ENCODE assay signal across 10 mouse cellular contexts in the genomic region with DNA sequence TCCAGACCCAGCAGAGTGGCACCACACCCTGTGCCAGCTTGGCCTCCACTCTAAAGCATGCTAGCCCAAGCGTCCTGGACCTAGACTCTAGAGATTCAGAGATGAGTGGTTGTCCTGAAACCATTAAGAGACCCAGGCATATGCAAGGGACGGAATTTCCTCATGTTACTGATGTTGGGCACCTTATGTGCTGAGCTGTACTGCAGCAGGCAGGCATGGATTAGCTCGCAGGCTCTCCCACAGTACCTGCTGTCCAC. TPM values are rescaled to one million over a fixed set of nuclear protein-coding genes. Genes with fewer than 3 reads are reported as not detected.
DNase-seq lines count a peak whose midpoint lies in the region; ATAC-seq and TF ChIP-seq lines count a peak whose summit lies in the region.
"Had no signal": no experiment of that assay in that cellular context is flagged by ENCODE, and none has a peak within 500 bp of the region (broad histone marks: within the 10 kb centered on the region; RNA-seq: fewer than 3 reads in every experiment).

No protein-coding gene starts in this region.

- 49% methylated on average over 3 of the region's 3 CpGs for whole genome bisulfite sequencing in heart, embryonic 13.5 days
- 74% methylated on average over 3 of the region's 3 CpGs for WGBS in hindbrain, embryonic 13.5 days
- 86% methylated on average over 3 of the region's 3 CpGs for WGBS in midbrain, embryonic 11.5 days

- TF ChIP-seq EP300 in MEL (IDR thresholded peaks at IDR 0.05; ENCODE audit: low read depth in 1 of 2, low read length in 2 of 2) = no peak

- no peak for TF ChIP-seq POLR2A in MEL (IDR thresholded peaks at IDR 0.05; ENCODE audit: control insufficient read depth in 1 of 2, insufficient read depth in 1 of 2, low read depth in 1 of 2, low read length in 2 of 2, poor library complexity in 1 of 2)

- DNase-seq in heart, postnatal 14 days = no peak
- DNase-seq in MEL (ENCODE audit: low read depth, low spot score) = no peak
- no peak for DNase-seq in midbrain, embryonic 11.5 days (ENCODE audit: low spot score, missing footprints)
- DNase-seq in layer of hippocampus, postnatal 25 days (ENCODE audit: extremely low spot score in 1 of 2, low spot score in 1 of 2) = no peak
- DNase-seq in adrenal gland, postnatal 25 days = no peak
- DNase-seq in right cerebral cortex, postnatal 25 days = no peak
- DNase-seq: embryo, embryonic 11 days had no signal

- ATAC-seq in heart, embryonic 13.5 days (ENCODE audit: extremely low read depth, insufficient number of reproducible peaks, low FRiP score, low TSS enrichment) = no peak
- ATAC-seq in hindbrain, embryonic 13.5 days (ENCODE audit: low FRiP score) = no peak
- no peak for ATAC-seq in midbrain, embryonic 11.5 days (ENCODE audit: low FRiP score)

- no peaks in the 10 kb centered on the region for H3K9me3 ChIP-seq in heart, embryonic 13.5 days
- H3K9me3 ChIP-seq in MEL (replicated peaks; ENCODE audit: insufficient read depth, low read length) = no peaks in the 10 kb centered on the region
- no peaks in the 10 kb centered on the region for H3K9me3 ChIP-seq in hindbrain, embryonic 13.5 days
- no peaks in the 10 kb centered on the region for H3K9me3 ChIP-seq in midbrain, embryonic 11.5 days (ENCODE audit: control insufficient read depth, low read length)
- H3K9me3 ChIP-seq: G1E had no signal

- peak overlapping the region; percentile 80 for H3K9ac ChIP-seq in heart, embryonic 13.5 days
- peak overlapping the region; percentile 29; the same call in 1 of the 2 replicates for H3K9ac ChIP-seq in MEL (ENCODE audit: control insufficient read depth, low read depth, low read length, poor library complexity, severe bottlenecking)
- H3K9ac ChIP-seq in hindbrain, embryonic 13.5 days = peak overlapping the region; percentile 98; the same call in 1 of the 2 replicates
- H3K9ac ChIP-seq in midbrain, embryonic 11.5 days (ENCODE audit: low read length) = 0 out of 2 replicates have a peak overlapping the region, but pooled peaks have one; percentile 88

- H3K79me2 ChIP-seq in MEL (ENCODE audit: control insufficient read depth, insufficient read depth, low read length, poor library complexity) = no peaks in the 10 kb centered on the region; the same call in 1 of the 2 replicates

- peaks cover 41% of the 10 kb centered on the region for H3K4me1 ChIP-seq in heart, embryonic 13.5 days
- H3K4me1 ChIP-seq in MEL (ENCODE audit: control insufficient read depth in 1 of 2, insufficient read depth in 2 of 2, low read length in 2 of 2) = peaks cover 7 to 24% of the 10 kb centered on the region in 2 experiments
- H3K4me1 ChIP-seq in hindbrain, embryonic 13.5 days (replicated peaks) = peaks cover 49% of the 10 kb centered on the region
- peaks cover 25% of the 10 kb centered on the region for H3K4me1 ChIP-seq in midbrain, embryonic 11.5 days (ENCODE audit: control insufficient read depth, insufficient read depth, low read length)

- no peak for TF ChIP-seq CTCF in MEL (IDR thresholded peaks at IDR 0.05 in 2 of 3, conservative IDR thresholded peaks at IDR 0.05 in 1 of 3; ENCODE audit: control insufficient read depth in 1 of 3, insufficient read depth in 1 of 3, low read depth in 2 of 3, low read length in 3 of 3, poor library complexity in 1 of 3, severe bottlenecking in 1 of 3)

- peak overlapping the region; percentile 81 for H3K4me3 ChIP-seq in heart, embryonic 13.5 days
- H3K4me3 ChIP-seq in MEL (ENCODE audit: control insufficient read depth in 1 of 2, insufficient read depth in 1 of 2, low read depth in 2 of 2, low read length in 2 of 2) = no peak overlapping the region
- peak overlapping the region; percentile 82; the same call in 1 of the 2 replicates for H3K4me3 ChIP-seq in hindbrain, embryonic 13.5 days
- H3K4me3 ChIP-seq in midbrain, embryonic 11.5 days (ENCODE audit: low read depth, low read length) = no peak overlapping the region

- TF ChIP-seq RAD21 in MEL (IDR thresholded peaks at IDR 0.05; ENCODE audit: low read depth, low read length) = no peak

- H3K27me3 ChIP-seq in heart, embryonic 13.5 days (replicated peaks) = no peaks in the 10 kb centered on the region
- H3K27me3 ChIP-seq in MEL (ENCODE audit: control insufficient read depth in 1 of 2, insufficient read depth in 2 of 2, low read length in 2 of 2) = no peaks in the 10 kb centered on the region
- H3K27me3 ChIP-seq in hindbrain, embryonic 13.5 days = no peaks in the 10 kb centered on the region
- H3K27me3 ChIP-seq in midbrain, embryonic 11.5 days (ENCODE audit: control insufficient read depth, insufficient read depth, low read length) = no peaks in the 10 kb centered on the region

- H3K36me3 ChIP-seq in heart, embryonic 13.5 days = peaks cover 34% of the 10 kb centered on the region
- H3K36me3 ChIP-seq in MEL (ENCODE audit: control insufficient read depth in 1 of 2, insufficient read depth in 2 of 2, low read length in 2 of 2) = peaks cover 0 to 17% of the 10 kb centered on the region in 2 experiments; a peak in 2 of 4 replicates
- H3K36me3 ChIP-seq in hindbrain, embryonic 13.5 days = peaks cover 23% of the 10 kb centered on the region
- H3K36me3 ChIP-seq in midbrain, embryonic 11.5 days (ENCODE audit: control insufficient read depth, insufficient read depth, low read length) = 0 out of 2 replicates have a peak, but pooled peaks cover 4% of the 10 kb centered on the region

- H3K27ac ChIP-seq in heart, embryonic 13.5 days (replicated peaks) = peak overlapping the region; percentile 89
- no peak overlapping the region for H3K27ac ChIP-seq in MEL (ENCODE audit: control insufficient read depth, low read depth, low read length)
- peak overlapping the region; percentile 95 for H3K27ac ChIP-seq in hindbrain, embryonic 13.5 days
- H3K27ac ChIP-seq in midbrain, embryonic 11.5 days (ENCODE audit: low read depth, low read length) = no peak overlapping the region

- peak overlapping the region; percentile 91 for H3K4me2 ChIP-seq in heart, embryonic 13.5 days
- peak overlapping the region; percentile 91 for H3K4me2 ChIP-seq in hindbrain, embryonic 13.5 days
- H3K4me2 ChIP-seq in midbrain, embryonic 11.5 days = peak overlapping the region; percentile 98; the same call in 1 of the 2 replicates

- intact Hi-C loops in heart, postnatal 14 days (cut with DNase I) = loop anchor here (2.0 kb wide), 1 partner anchor 15 kb away; no protein-coding TSS in a partner anchor

RNA-seq across cellular contexts. Expression of gene Ypel3, which starts 0.8 kb away (rescaled TPM):
- 79.1 and 86.2 TPM in 2 replicates for polyA plus RNA-seq in heart, embryonic 13.5 days (2015; fragmentation: Nextera tagmentation; extraction: Ambion mirVana)
- total RNA-seq in heart, postnatal 14 days (2021) = 10 to 100 TPM; 62.9 to 77.1 TPM
- 2.1 and 2.7 TPM in 2 replicates for total RNA-seq in MEL (2012; rRNA removed)
- 10 to 100 TPM in 1 of 2 experiments, not detected in 1; 12.6 TPM for polyA plus RNA-seq in MEL (2012; ENCODE audit: insufficient read depth in 1 of 2, insufficient read length in 2 of 2, low read depth in 1 of 2, low replicate concordance in 2 of 2, missing spikeins in 1 of 2)
- 173 and 179 TPM in 2 replicates for polyA plus RNA-seq in hindbrain, embryonic 13.5 days (2015; fragmentation: Nextera tagmentation; extraction: Ambion mirVana)
- polyA plus RNA-seq in midbrain, embryonic 11.5 days (2014; fragmentation: Nextera tagmentation; extraction: Ambion mirVana) = 87.8 and 91.5 TPM in 2 replicates
- total RNA-seq in layer of hippocampus, postnatal 25 days (2021) = 100 to 1,000 TPM; 268 to 293 TPM
- 122 and 181 TPM in 2 replicates for total RNA-seq in adrenal gland, postnatal 25 days (2021)

RNA-seq across cellular contexts. Expression of gene Tbx6, which starts 5.4 kb away (rescaled TPM):
- 0.32 and 0.33 TPM in 2 replicates for polyA plus RNA-seq in heart, embryonic 13.5 days (2015; fragmentation: Nextera tagmentation; extraction: Ambion mirVana)
- under 1 TPM; 0.44 to 0.62 TPM for total RNA-seq in heart, postnatal 14 days (2021)
- total RNA-seq in MEL (2012; rRNA removed) = 0.12 and 0.13 TPM in 2 replicates
- under 1 TPM in 1 of 2 experiments, not detected in 1; 0.15 TPM for polyA plus RNA-seq in MEL (2012; ENCODE audit: insufficient read depth in 1 of 2, insufficient read length in 2 of 2, low read depth in 1 of 2, low replicate concordance in 2 of 2, missing spikeins in 1 of 2)
- 0.32 and 0.84 TPM in 2 replicates for polyA plus RNA-seq in hindbrain, embryonic 13.5 days (2015; fragmentation: Nextera tagmentation; extraction: Ambion mirVana)
- 0.20 and 0.43 TPM in 2 replicates for polyA plus RNA-seq in midbrain, embryonic 11.5 days (2014; fragmentation: Nextera tagmentation; extraction: Ambion mirVana)
- under 1 TPM; 0.39 to 0.82 TPM for total RNA-seq in layer of hippocampus, postnatal 25 days (2021)
- 0.67 and 1.6 TPM in 2 replicates for total RNA-seq in adrenal gland, postnatal 25 days (2021)

RNA-seq across cellular contexts. Expression of gene Gdpd3, which starts 9.8 kb away (rescaled TPM):
- 1.2 and 1.4 TPM in 2 replicates for polyA plus RNA-seq in heart, embryonic 13.5 days (2015; fragmentation: Nextera tagmentation; extraction: Ambion mirVana)
- total RNA-seq in heart, postnatal 14 days (2021) = 1 to 10 TPM; 3.1 to 3.8 TPM
- total RNA-seq in MEL (2012; rRNA removed) = 12.6 and 12.7 TPM in 2 replicates
- polyA plus RNA-seq in MEL (2012; ENCODE audit: insufficient read depth in 1 of 2, insufficient read length in 2 of 2, low read depth in 1 of 2, low replicate concordance in 2 of 2, missing spikeins in 1 of 2) = 10 to 100 TPM in 1 of 2 experiments, not detected in 1; 13.0 TPM
- polyA plus RNA-seq in hindbrain, embryonic 13.5 days (2015; fragmentation: Nextera tagmentation; extraction: Ambion mirVana) = 2.0 and 2.3 TPM in 2 replicates
- 0.57 and 0.86 TPM in 2 replicates for polyA plus RNA-seq in midbrain, embryonic 11.5 days (2014; fragmentation: Nextera tagmentation; extraction: Ambion mirVana)
- 1 to 10 TPM; 1.7 to 4.3 TPM for total RNA-seq in layer of hippocampus, postnatal 25 days (2021)
- 6.5 and 7.5 TPM in 2 replicates for total RNA-seq in adrenal gland, postnatal 25 days (2021)

RNA-seq across cellular contexts. Expression of gene Ppp4c, which starts 16.4 kb away (rescaled TPM):
- 151 and 166 TPM in 2 replicates for polyA plus RNA-seq in heart, embryonic 13.5 days (2015; fragmentation: Nextera tagmentation; extraction: Ambion mirVana)
- 10 to 100 TPM; 38.8 to 49.6 TPM for total RNA-seq in heart, postnatal 14 days (2021)
- total RNA-seq in MEL (2012; rRNA removed) = 255 and 257 TPM in 2 replicates
- polyA plus RNA-seq in MEL (2012; ENCODE audit: insufficient read depth in 1 of 2, insufficient read length in 2 of 2, low read depth in 1 of 2, low replicate concordance in 2 of 2, missing spikeins in 1 of 2) = 100 to 1,000 TPM; 265 to 540 TPM
- polyA plus RNA-seq in hindbrain, embryonic 13.5 days (2015; fragmentation: Nextera tagmentation; extraction: Ambion mirVana) = 196 and 214 TPM in 2 replicates
- polyA plus RNA-seq in midbrain, embryonic 11.5 days (2014; fragmentation: Nextera tagmentation; extraction: Ambion mirVana) = 335 and 336 TPM in 2 replicates
- total RNA-seq in layer of hippocampus, postnatal 25 days (2021) = 10 to 100 TPM; 53.3 to 55.0 TPM
- 91.5 and 101 TPM in 2 replicates for total RNA-seq in adrenal gland, postnatal 25 days (2021)

RNA-seq across cellular contexts. Expression of gene Mapk3, which starts 16.5 kb away (rescaled TPM):
- polyA plus RNA-seq in heart, embryonic 13.5 days (2015; fragmentation: Nextera tagmentation; extraction: Ambion mirVana) = 57.5 and 65.5 TPM in 2 replicates
- 10 to 100 TPM; 69.8 to 77.4 TPM for total RNA-seq in heart, postnatal 14 days (2021)
- total RNA-seq in MEL (2012; rRNA removed) = 5.2 and 7.1 TPM in 2 replicates
- polyA plus RNA-seq in MEL (2012; ENCODE audit: insufficient read depth in 1 of 2, insufficient read length in 2 of 2, low read depth in 1 of 2, low replicate concordance in 2 of 2, missing spikeins in 1 of 2) = 10 to 100 TPM in 1 of 2 experiments, not detected in 1; 45.1 TPM
- polyA plus RNA-seq in hindbrain, embryonic 13.5 days (2015; fragmentation: Nextera tagmentation; extraction: Ambion mirVana) = 94.2 and 95.8 TPM in 2 replicates
- polyA plus RNA-seq in midbrain, embryonic 11.5 days (2014; fragmentation: Nextera tagmentation; extraction: Ambion mirVana) = 41.0 and 45.2 TPM in 2 replicates
- 100 to 1,000 TPM; 147 to 168 TPM for total RNA-seq in layer of hippocampus, postnatal 25 days (2021)
- total RNA-seq in adrenal gland, postnatal 25 days (2021) = 142 and 170 TPM in 2 replicates

Comparison
In these comparisons a context has a peak if more than half of its experiments do, and no peak if none do; other contexts are left out.
1. H3K27ac ChIP-seq: peak in heart, embryonic 13.5 days (single experiment) and hindbrain, embryonic 13.5 days (single experiment); none in MEL (single experiment) and midbrain, embryonic 11.5 days (single experiment).
2. H3K4me3 ChIP-seq: peak in heart, embryonic 13.5 days (single experiment) and hindbrain, embryonic 13.5 days (single experiment); none in MEL (0 of 2) and midbrain, embryonic 11.5 days (single experiment).
3. H3K9ac ChIP-seq: peak in every context shown above with its lines; median percentile 98 in hindbrain, embryonic 13.5 days; 88 in midbrain, embryonic 11.5 days; 80 in heart, embryonic 13.5 days; 29 in MEL.
4. RNA of gene Ypel3, which starts 0.8 kb away (total RNA-seq): 268 to 293 TPM in layer of hippocampus, postnatal 25 days, 122 to 181 TPM in adrenal gland, postnatal 25 days and 62.9 to 77.1 TPM in heart, postnatal 14 days; 2.1 to 2.7 TPM in MEL; every median in the first group is over 10 times any median in the second.
5. Peak in every context shown above with its lines, with median percentiles within 50 percentile points of each other: H3K4me2 ChIP-seq.